Mouse (Mus musculus): Measurements from ENCODE around the gene Lta. TPM values are rescaled to one million over a fixed set of nuclear protein-coding genes. Genes with fewer than 3 reads are reported as not detected.
"Not testable (repeated sequence)": the region's sequence is repeated elsewhere in the genome, so short reads cannot be mapped to it uniquely, and the experiment has no call there.

Gene Lta
- polyA plus RNA-seq, 1 experiment from 2014 or later = not detected

- Histone ChIP-seq H3K27ac (replicated peaks) (peak overlapping the region; percentile 98), H3K4me1 (peaks cover 51% of the 10 kb centered on the region), H3K9me3 (no peaks in the 10 kb centered on the region), H3K36me3 (peaks cover 18% of the 10 kb centered on the region), H3K27me3 (replicated peaks) (no peaks in the 10 kb centered on the region), H3K9ac (peak overlapping the region; percentile 94), H3K4me3 (peak overlapping the region; percentile 74), H3K4me2 (peak overlapping the region; percentile 91)
- peak; percentile 45 for ATAC-seq (ENCODE audit: extremely low read depth, insufficient number of reproducible peaks, low FRiP score, low TSS enrichment)
- WGBS = 1% methylated on average over 18 of the region's 18 CpGs
Observed at GRCm38 (mm10) chr17:35236390-35236746, 31.2 kb upstream of the Lta start.

GRCm38 (mm10) chr17:35235614-35236389 lies 30.7 kb upstream of the Lta start, which contains the start of gene Nfkbil1:
Gene Nfkbil1 (minus strand): TSS chr17:35235792.
- peak within 1 kb of the TSS; percentile 74 for H3K4me3 ChIP-seq
- under 1% methylated on average over 35 of the region's 35 CpGs for WGBS
- peak within 1 kb of the TSS; percentile 94 for H3K9ac ChIP-seq
- H3K36me3 ChIP-seq = peaks cover 24% of the 10 kb centered on the region
- H3K9me3 ChIP-seq = no peaks in the 10 kb centered on the region
- peak within 1 kb of the TSS; percentile 91 for H3K4me2 ChIP-seq
- ATAC-seq (ENCODE audit: extremely low read depth, insufficient number of reproducible peaks, low FRiP score, low TSS enrichment) = peak; percentile 65
- peak within 1 kb of the TSS; percentile 98 for H3K27ac ChIP-seq (replicated peaks)
- peaks cover 49% of the 10 kb centered on the region for H3K4me1 ChIP-seq
- no peaks in the 10 kb centered on the region for H3K27me3 ChIP-seq (replicated peaks)

GRCm38 (mm10) chr17:35234903-35235302 lies 29.8 kb upstream of the Lta start:
- peaks cover 40% of the 10 kb centered on the region for H3K4me1 ChIP-seq
- peak overlapping the region; percentile 94 for H3K9ac ChIP-seq
- H3K4me2 ChIP-seq = peak overlapping the region; percentile 91
- peak overlapping the region; percentile 74 for H3K4me3 ChIP-seq
- WGBS = 2% methylated on average over 30 of the region's 31 CpGs
- no peak for ATAC-seq (ENCODE audit: extremely low read depth, insufficient number of reproducible peaks, low FRiP score, low TSS enrichment)
- peak overlapping the region; percentile 98 for H3K27ac ChIP-seq (replicated peaks)
- H3K9me3 ChIP-seq = no peaks in the 10 kb centered on the region
- H3K27me3 ChIP-seq (replicated peaks) = no peaks in the 10 kb centered on the region
- H3K36me3 ChIP-seq = peaks cover 32% of the 10 kb centered on the region

- Histone ChIP-seq H3K4me1 (peaks cover 37% of the 10 kb centered on the region), H3K36me3 (peaks cover 40% of the 10 kb centered on the region), H3K4me3 (peak overlapping the region; percentile 74), H3K4me2 (peak overlapping the region; percentile 91), H3K9ac (peak overlapping the region; percentile 94), H3K27ac (replicated peaks) (peak overlapping the region; percentile 98)
- H3K9me3 ChIP-seq; H3K27me3 ChIP-seq (replicated peaks); ATAC-seq (ENCODE audit: extremely low read depth, insufficient number of reproducible peaks, low FRiP score, low TSS enrichment): not testable (repeated sequence)
- WGBS = 76% methylated on average over 7 of the region's 7 CpGs
Observed at GRCm38 (mm10) chr17:35234090-35234489, 28.9 kb upstream of the Lta start.

- H3K4me1 ChIP-seq = peaks cover 37% of the 10 kb centered on the region
- no peaks in the 10 kb centered on the region for H3K9me3 ChIP-seq
- H3K36me3 ChIP-seq = peaks cover 47% of the 10 kb centered on the region
- peak within 1 kb of the TSS; percentile 98 for H3K27ac ChIP-seq (replicated peaks)
- peak within 1 kb of the TSS; percentile 94 for H3K9ac ChIP-seq
- ATAC-seq (ENCODE audit: extremely low read depth, insufficient number of reproducible peaks, low FRiP score, low TSS enrichment) = no peak
- H3K4me2 ChIP-seq = peak within 1 kb of the TSS; percentile 91
- no peaks in the 10 kb centered on the region for H3K27me3 ChIP-seq (replicated peaks)
- 53% methylated on average over 18 of the region's 18 CpGs for WGBS
- peak within 1 kb of the TSS; percentile 74 for H3K4me3 ChIP-seq
Observed at GRCm38 (mm10) chr17:35233114-35233980, 28.2 kb upstream of the Lta start, which contains the start of gene Atp6v1g2. Gene Atp6v1g2 (plus strand): TSS chr17:35233660.

- peak overlapping the region; percentile 98 for H3K27ac ChIP-seq (replicated peaks)
- no peaks in the 10 kb centered on the region for H3K9me3 ChIP-seq
- H3K4me3 ChIP-seq = no peak overlapping the region
- peaks cover 37% of the 10 kb centered on the region for H3K4me1 ChIP-seq
- WGBS = 75% methylated on average over 5 of the region's 5 CpGs
- H3K4me2 ChIP-seq = 0 out of 2 replicates have a peak overlapping the region, but pooled peaks have one; percentile 25
- ATAC-seq (ENCODE audit: extremely low read depth, insufficient number of reproducible peaks, low FRiP score, low TSS enrichment) = no peak
- peak overlapping the region; percentile 94; the same call in 1 of the 2 replicates for H3K9ac ChIP-seq
- H3K36me3 ChIP-seq = peaks cover 53% of the 10 kb centered on the region
- no peaks in the 10 kb centered on the region for H3K27me3 ChIP-seq (replicated peaks)
Observed at GRCm38 (mm10) chr17:35232659-35233058, 27.5 kb upstream of the Lta start.

- Histone ChIP-seq H3K9me3 (no peaks in the 10 kb centered on the region), H3K27ac (replicated peaks) (no peak overlapping the region), H3K27me3 (replicated peaks) (no peaks in the 10 kb centered on the region), H3K4me2 (peak overlapping the region; percentile 25; the same call in 1 of the 2 replicates), H3K9ac (peak overlapping the region; percentile 38), H3K36me3 (peaks cover 55% of the 10 kb centered on the region), H3K4me1 (peaks cover 37% of the 10 kb centered on the region), H3K4me3 (no peak overlapping the region)
- no peak for ATAC-seq (ENCODE audit: extremely low read depth, insufficient number of reproducible peaks, low FRiP score, low TSS enrichment)
- 13% methylated on average over 12 of the region's 12 CpGs for WGBS
Observed at GRCm38 (mm10) chr17:35232043-35232442, 26.9 kb upstream of the Lta start.

GRCm38 (mm10) chr17:35231022-35231421 lies 25.9 kb upstream of the Lta start:
- no peak for ATAC-seq (ENCODE audit: extremely low read depth, insufficient number of reproducible peaks, low FRiP score, low TSS enrichment)
- Histone ChIP-seq H3K4me2 (no peak overlapping the region), H3K36me3 (peaks cover 59% of the 10 kb centered on the region)

GRCm38 (mm10) chr17:35226561-35227046 lies 21.5 kb upstream of the Lta start:
- no peak overlapping the region for H3K4me2 ChIP-seq
- no peak overlapping the region for H3K9ac ChIP-seq
- no peaks in the 10 kb centered on the region for H3K27me3 ChIP-seq (replicated peaks)
- no peak overlapping the region for H3K4me3 ChIP-seq
- peaks cover 69% of the 10 kb centered on the region for H3K36me3 ChIP-seq
- WGBS = 71% methylated on average over 14 of the region's 14 CpGs
- H3K27ac ChIP-seq (replicated peaks) = peak overlapping the region; percentile 36; the same call in 1 of the 2 replicates
- ATAC-seq (ENCODE audit: extremely low read depth, insufficient number of reproducible peaks, low FRiP score, low TSS enrichment) = no peak
- no peaks in the 10 kb centered on the region for H3K9me3 ChIP-seq
- H3K4me1 ChIP-seq = peaks cover 13% of the 10 kb centered on the region

More at GRCm38 (mm10) chr17:35231022-35231421, 25.9 kb upstream of the Lta start:
- Histone ChIP-seq H3K9ac (no peak overlapping the region; the same call in 1 of the 2 replicates), H3K27ac (replicated peaks) (no peak overlapping the region), H3K27me3 (replicated peaks) (no peaks in the 10 kb centered on the region), H3K4me3 (no peak overlapping the region), H3K4me1 (peaks cover 42% of the 10 kb centered on the region), H3K9me3 (no peaks in the 10 kb centered on the region)
- 87% methylated on average over 10 of the region's 10 CpGs for WGBS

- Histone ChIP-seq H3K4me1 (peaks cover 20% of the 10 kb centered on the region), H3K36me3 (peaks cover 68% of the 10 kb centered on the region), H3K27ac (replicated peaks) (no peak overlapping the region), H3K27me3 (replicated peaks) (no peaks in the 10 kb centered on the region), H3K9me3 (no peaks in the 10 kb centered on the region), H3K4me3 (no peak overlapping the region), H3K9ac (no peak overlapping the region), H3K4me2 (no peak overlapping the region)
- 88% methylated on average over 5 of the region's 5 CpGs for WGBS
- ATAC-seq (ENCODE audit: extremely low read depth, insufficient number of reproducible peaks, low FRiP score, low TSS enrichment) = no peak
Observed at GRCm38 (mm10) chr17:35225456-35225855, 20.3 kb upstream of the Lta start.

- Histone ChIP-seq H3K4me1 (peaks cover 28% of the 10 kb centered on the region), H3K9ac (no peak overlapping the region), H3K36me3 (peaks cover 68% of the 10 kb centered on the region), H3K27ac (replicated peaks) (no peak overlapping the region), H3K4me3 (no peak overlapping the region), H3K9me3 (no peaks in the 10 kb centered on the region), H3K27me3 (replicated peaks) (no peaks in the 10 kb centered on the region), H3K4me2 (no peak overlapping the region)
- no peak for ATAC-seq (ENCODE audit: extremely low read depth, insufficient number of reproducible peaks, low FRiP score, low TSS enrichment)
- 91% methylated on average over 4 of the region's 4 CpGs for WGBS
Observed at GRCm38 (mm10) chr17:35224641-35225040, 19.5 kb upstream of the Lta start.
